Mouse (Mus musculus) E14TG2a.4 (cell line): ENCODE measurements around the gene Adcy7.

Experiments used
- CTCF ChIP-seq: conservative IDR thresholded peaks from 2 replicates; pipeline ENCODE4 v1.5.1; 2014; ENCODE audit warnings: low read length
- NANOG ChIP-seq: IDR thresholded peaks from 2 replicates; pipeline ENCODE4 v1.6.1; 2014; ENCODE audit warnings: borderline replicate concordance, low read length, mixed read lengths
- POU5F1 ChIP-seq: IDR thresholded peaks from 2 replicates; pipeline ENCODE4 v1.6.1; 2014; ENCODE audit warnings: low read length, borderline replicate concordance

- TF ChIP-seq CTCF (no peak), POU5F1 (no peak), NANOG (no peak)
Measured at GRCm38 (mm10) chr8:88225358-88225757, 46.8 kb upstream of the Adcy7 start.
